Mouse (Mus musculus) cerebellum, postnatal 14 days (tissue): ENCODE results near the gene Chrm3.
A peak's percentile ranks its signal among the peaks of the same experiment; 100 is the strongest.
"Not testable (repeated sequence)": the region's sequence is repeated elsewhere in the genome, so short reads cannot be mapped to it uniquely, and the experiment has no call there.

Experiments used
- DNase-seq, 2 experiments: peaks; one replicate each; pipeline ENCODE4 v3.0.0; 2021; ENCODE audit warnings: mixed read lengths in 2 of 2

Gene Chrm3

DNA sequence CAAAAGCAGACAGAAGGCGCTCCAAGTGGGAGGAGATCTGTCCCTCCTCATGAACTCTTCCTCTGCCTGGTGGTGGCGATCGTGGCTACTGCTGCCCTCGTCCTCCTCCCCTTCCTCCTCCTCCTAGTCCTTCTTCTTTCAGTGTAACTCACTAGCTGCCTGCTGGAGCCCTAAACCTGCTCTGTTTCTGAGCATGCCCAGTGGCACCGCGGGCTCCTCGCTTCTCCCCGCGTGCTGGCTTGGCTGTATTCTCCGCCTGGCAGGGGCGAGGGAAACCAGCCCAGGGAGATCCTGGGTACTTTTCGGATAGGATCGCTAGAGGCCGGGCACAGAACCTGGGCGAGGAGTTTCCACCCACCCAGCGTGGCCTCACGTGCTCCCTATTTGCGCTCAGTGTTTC is at the start of gene Chrm3:
Chrm3 (minus strand) TSS at position 71 of the 400 bp plus-strand sequence.
- peak; percentile 78 to 88 for DNase-seq

DNA sequence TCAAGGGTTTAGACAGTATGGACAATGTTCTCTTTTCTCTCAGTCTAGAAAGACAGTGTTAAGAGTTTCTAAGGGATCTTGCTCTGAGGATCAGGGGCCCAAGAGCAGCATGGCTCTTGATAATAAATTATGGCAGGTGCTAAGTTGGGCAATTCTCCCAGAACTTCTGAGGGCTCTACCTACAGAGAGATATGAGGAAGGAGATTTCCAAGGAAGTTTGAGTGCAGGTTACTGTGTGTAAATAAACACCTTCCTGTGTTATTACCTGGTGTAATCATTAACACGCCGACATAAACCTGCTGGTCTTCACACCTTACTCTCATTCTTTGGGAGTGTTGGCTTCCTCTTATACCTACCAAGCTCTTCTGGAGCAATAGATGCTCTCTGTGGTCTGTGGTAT is 33.7 kb upstream of the Chrm3 start:
- no peak for DNase-seq

GRCm38 (mm10) chr13:10375487-10375886 is 14.8 kb upstream of the Chrm3 start:
- DNase-seq, result not testable (repeated sequence)

- peak; percentile 61 to 68 for DNase-seq
Measured at GRCm38 (mm10) chr13:10360199-10360694, 400 bp downstream of the Chrm3 start.

DNA sequence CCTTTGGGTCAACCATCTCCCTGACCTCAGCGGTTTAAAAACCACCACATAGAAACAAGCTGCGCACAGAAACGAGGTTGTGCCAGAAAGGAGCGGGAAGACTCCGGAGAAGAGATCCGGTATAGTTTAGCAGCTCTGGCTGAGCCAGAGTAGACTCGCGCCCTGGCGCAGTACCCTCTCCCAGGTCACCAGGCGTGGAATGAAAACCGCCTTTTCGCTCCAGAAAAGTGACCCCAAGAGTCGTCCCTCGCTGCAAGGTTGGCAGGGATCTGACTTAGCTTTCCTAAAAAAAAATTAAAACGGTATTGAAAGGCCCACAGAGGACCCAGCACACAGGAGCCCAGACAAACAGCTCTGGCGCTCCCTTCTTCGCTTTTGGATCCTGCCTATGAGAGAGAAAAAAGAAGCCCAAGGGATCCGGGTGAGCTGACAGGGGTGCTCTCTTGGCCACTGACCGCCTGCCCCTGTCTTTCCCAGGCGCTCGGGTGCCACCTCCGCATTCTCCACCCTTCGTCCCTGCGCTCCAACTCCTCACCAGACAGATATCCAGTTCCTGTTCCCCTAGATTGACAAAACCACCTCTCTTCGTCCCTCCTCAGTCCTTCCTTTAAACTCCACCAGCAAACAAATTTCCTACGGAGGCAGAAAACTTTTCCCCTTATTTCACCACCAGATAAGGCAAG is 990 bp downstream of the Chrm3 start:
- DNase-seq, result peak; percentile 31 to 51

DNA sequence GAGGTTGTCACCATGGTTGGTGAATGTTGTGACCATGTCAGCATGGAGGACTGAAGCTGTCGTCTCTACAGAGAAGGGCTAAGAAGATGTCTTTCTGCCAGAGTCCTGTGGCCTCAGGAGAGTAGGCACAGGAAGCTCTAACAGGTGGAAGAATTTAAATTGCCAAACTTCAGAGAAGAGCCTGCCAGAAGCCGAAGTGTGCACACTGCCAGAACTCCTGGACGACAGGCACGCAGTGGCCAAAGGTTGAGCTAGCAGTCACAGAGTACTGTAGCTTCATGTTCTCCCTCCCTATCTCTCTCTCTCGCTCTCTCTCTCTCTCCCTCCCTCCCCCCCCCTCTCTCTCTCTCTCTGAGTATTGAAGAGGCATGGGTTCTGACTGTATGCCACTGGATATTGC is 4.9 kb downstream of the Chrm3 start:
- no peak for DNase-seq

- no peak for DNase-seq
Measured at GRCm38 (mm10) chr13:10354885-10355575, 5.6 kb downstream of the Chrm3 start.

DNA sequence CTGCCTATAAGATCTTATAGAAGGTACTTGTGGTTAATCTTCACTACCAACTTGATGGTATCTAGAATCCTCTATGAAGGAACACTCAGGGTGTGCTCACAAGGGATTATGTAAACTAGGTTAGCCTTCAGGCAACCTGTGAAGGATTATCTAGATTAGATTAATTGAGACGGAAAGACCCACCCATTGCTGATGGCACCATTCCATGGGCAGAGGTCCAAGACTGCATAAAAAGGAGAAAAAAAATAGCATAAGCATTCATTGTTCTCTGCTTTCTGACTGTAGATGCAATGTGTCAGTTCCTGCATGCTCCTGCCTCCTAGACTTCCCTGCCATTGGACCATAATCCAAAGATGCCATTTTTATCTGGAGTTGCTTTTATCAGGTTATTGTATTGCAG is 8.5 kb downstream of the Chrm3 start:
- DNase-seq, result peak; percentile 25 to 52

DNA sequence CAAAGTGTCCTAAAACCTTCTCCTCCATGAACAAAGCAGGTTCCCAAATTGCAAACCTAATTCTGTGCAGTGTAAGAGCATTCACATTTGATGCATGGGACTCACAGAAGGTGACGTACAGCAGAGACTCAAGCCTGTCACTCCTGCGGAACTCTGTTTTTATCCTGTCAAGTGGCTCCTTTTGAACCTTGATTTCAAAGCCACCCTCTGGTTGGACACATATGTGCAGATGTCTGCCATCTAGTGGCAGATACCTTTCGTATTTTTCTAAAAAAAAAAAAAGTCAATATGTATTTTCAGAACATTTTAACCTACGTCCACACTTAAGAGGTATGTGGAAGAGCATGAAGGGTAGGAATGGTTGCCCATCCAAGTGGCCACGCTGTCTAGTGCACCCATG is 16.3 kb downstream of the Chrm3 start:
- no peak for DNase-seq

- DNase-seq, result no peak
Measured at GRCm38 (mm10) chr13:10335558-10335957, 25.1 kb downstream of the Chrm3 start.

DNA sequence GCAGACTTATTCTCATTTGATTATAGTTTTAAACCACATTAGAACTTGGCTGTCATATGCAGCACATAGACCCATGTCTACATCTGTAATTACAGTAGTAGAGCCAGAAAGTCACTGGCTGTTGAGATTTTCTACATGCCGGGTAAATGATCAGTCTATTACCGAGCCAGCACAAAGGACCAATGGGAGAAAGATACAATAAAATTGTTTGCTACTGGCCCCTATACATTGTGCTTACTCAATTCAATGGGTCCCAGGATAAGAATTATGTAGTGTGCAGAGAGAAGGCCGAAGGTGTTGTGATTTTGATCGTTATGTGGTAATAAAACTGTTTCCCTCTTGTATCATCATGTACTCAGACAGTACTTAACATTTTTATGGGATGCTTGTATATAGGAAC is 27.9 kb downstream of the Chrm3 start:
- DNase-seq, result no peak

DNA sequence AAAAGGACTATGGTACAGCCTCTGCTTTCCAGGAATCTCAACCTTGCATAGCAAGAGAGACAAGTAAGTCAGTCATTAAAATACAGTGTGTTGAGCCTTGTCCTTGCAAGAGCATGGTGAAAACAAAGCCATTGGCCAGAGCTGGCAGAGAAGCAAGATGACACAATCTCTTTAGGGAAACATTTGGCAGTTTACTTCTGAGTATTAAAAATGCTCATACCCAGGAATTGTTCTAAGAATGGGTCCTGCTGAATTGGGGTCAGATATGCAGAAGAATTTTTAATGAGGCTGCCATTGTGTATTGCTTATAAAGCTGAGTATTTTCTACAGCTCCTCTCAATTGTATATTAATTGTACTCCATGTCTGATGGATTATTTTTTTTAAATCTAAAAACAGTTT is 50.8 kb downstream of the Chrm3 start:
- peak in 1 of 2 experiments; percentile 2 for DNase-seq

DNA sequence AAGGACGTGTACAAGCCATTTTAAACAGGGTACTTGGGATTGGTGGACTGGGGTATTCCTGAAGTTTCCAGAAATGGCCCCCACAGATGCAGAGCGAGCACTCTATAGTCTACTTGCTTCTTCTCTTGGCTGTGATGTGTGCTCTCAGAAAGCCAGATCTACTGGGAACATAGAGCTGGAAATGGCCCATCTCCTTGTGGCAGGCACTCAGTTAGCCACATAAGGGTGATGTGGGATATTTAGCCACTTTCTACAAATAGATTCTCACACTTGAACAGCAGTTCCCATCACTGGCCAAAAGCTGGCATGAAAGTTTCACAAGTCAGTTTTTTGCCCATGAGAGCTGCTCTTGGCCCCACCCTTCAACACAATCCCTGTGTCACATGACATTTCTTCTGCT is 65.5 kb downstream of the Chrm3 start:
- DNase-seq, result no peak

GRCm38 (mm10) chr13:10284331-10284730 is 76.3 kb downstream of the Chrm3 start:
- DNase-seq, result no peak

GRCm38 (mm10) chr13:10274907-10275306 is 85.7 kb downstream of the Chrm3 start:
- no peak for DNase-seq

- DNase-seq, result no peak
Measured at GRCm38 (mm10) chr13:10263784-10264183, 96.9 kb downstream of the Chrm3 start.

- no peak for DNase-seq
Measured at GRCm38 (mm10) chr13:10253049-10253448, 107.6 kb downstream of the Chrm3 start.

GRCm38 (mm10) chr13:10251499-10252179 is 109.0 kb downstream of the Chrm3 start:
- no peak for DNase-seq

- no peak for DNase-seq
Measured at GRCm38 (mm10) chr13:10244243-10244998, 116.2 kb downstream of the Chrm3 start.

- no peak for DNase-seq
Measured at GRCm38 (mm10) chr13:10240238-10240637, 120.4 kb downstream of the Chrm3 start.

DNA sequence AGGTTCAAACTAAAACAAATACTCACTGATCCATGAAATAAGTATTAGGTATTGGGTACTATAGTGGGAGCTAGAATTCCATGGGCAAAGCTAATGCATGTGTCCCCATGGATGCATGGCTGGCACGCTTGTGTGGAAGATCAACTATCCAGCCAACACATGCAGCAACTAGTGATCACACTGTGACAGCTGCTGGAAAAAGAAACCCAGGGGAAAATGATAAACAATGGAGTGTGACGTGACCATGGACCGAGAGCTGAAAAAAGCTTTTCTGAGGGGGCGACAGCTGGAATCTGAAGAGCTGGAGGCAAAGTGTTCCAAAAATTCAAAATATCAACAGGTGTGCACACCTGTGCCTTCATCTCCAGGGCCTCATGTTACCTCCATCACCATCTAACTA is 120.8 kb downstream of the Chrm3 start:
- no peak for DNase-seq

- no peak for DNase-seq
Measured at GRCm38 (mm10) chr13:10237616-10238015, 123.0 kb downstream of the Chrm3 start.

GRCm38 (mm10) chr13:10236279-10236678 is 124.4 kb downstream of the Chrm3 start:
- peak in 1 of 2 experiments; percentile 61 for DNase-seq
